Mouse (Mus musculus) testis, adult 2 months (tissue): Measurements from ENCODE around the gene Glod4.

ENCODE experiments used
- CTCF ChIP-seq: fragments of 200-500 bp; IDR thresholded peaks from 2 replicates; pipeline ENCODE4 v1.5.1; 2012; ENCODE audit warnings: low read depth, mild to moderate bottlenecking, inconsistent platforms, low read length, moderate library complexity; ENCODE audit not compliant: control insufficient read depth, insufficient read depth, insufficient replicate concordance
- POLR2A ChIP-seq: fragments of 200-500 bp; IDR thresholded peaks from 2 replicates; pipeline ENCODE4 v1.6.1; 2012; ENCODE audit warnings: low read depth, mild to moderate bottlenecking, inconsistent platforms, low read length, moderate library complexity; ENCODE audit not compliant: control insufficient read depth

DNA sequence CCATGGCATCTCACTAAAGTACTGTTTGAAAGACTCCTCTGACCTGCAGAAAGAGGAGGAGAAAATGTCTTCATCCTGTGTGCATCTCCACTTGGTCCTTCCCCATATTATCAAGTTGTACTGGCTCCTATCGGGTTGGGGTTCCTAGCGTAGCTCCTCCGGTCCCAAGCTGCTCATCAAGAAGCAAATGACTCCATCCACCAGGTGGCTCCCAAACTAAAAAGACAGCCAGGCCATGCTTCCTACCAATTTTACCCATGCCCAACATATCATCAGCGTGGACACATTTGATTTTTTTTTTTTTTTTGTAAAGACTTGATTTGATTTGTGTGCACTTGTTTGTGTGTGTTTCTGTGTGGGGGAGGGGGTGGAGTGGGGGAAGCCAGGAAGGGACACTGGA, 28.9 kb upstream of the Glod4 start:
- TF ChIP-seq CTCF (no peak), POLR2A (no peak)
